Mouse (Mus musculus) embryonic facial prominence, embryonic 13.5 days (tissue): Measurements from ENCODE around the gene Slc28a1. TPM values are rescaled to one million over a fixed set of nuclear protein-coding genes. Genes with fewer than 3 reads are reported as not detected.
"Not testable (repeated sequence)": the region's sequence is repeated elsewhere in the genome, so short reads cannot be mapped to it uniquely, and the experiment has no call there.

Experiments
- ATAC-seq: fragments of 200-750 bp; cut with Nextera tagmentation; 2 replicates; pipeline ENCODE4 v1.8.0; 2017; ENCODE audit warnings: low read depth; ENCODE audit not compliant: insufficient number of reproducible peaks, insufficient read depth, low FRiP score, low TSS enrichment
- H3K27ac ChIP-seq: fragments of 300-500 bp; sonication (generic); 2 replicates; pipeline ENCODE4 v1.5.1; 2015; ENCODE audit warnings: moderate library complexity, mild to moderate bottlenecking, inconsistent platforms
- H3K27me3 ChIP-seq: fragments of 300-500 bp; sonication (generic); 2 replicates; pipeline ENCODE4 v1.6.1; 2015; ENCODE audit warnings: mild to moderate bottlenecking, inconsistent platforms
- H3K36me3 ChIP-seq: fragments of 300-500 bp; sonication (generic); 2 replicates; pipeline ENCODE4 v1.6.1; 2015; ENCODE audit warnings: mild to moderate bottlenecking, inconsistent platforms
- H3K4me1 ChIP-seq: fragments of 300-500 bp; sonication (generic); 2 replicates; pipeline ENCODE4 v1.6.1; 2015; ENCODE audit warnings: inconsistent platforms
- H3K4me2 ChIP-seq: fragments of 300-500 bp; sonication (generic); 2 replicates; pipeline ENCODE4 v1.6.1; 2015; ENCODE audit warnings: moderate library complexity, mild to moderate bottlenecking, inconsistent platforms
- H3K4me3 ChIP-seq: fragments of 300-500 bp; sonication (generic); 2 replicates; pipeline ENCODE4 v1.5.1; 2015; ENCODE audit warnings: mild to moderate bottlenecking, inconsistent platforms
- H3K9ac ChIP-seq: fragments of 300-500 bp; sonication (generic); 2 replicates; pipeline ENCODE4 v1.6.1; 2015; ENCODE audit warnings: mild to moderate bottlenecking, inconsistent platforms
- H3K9me3 ChIP-seq: fragments of 300-500 bp; sonication (generic); 2 replicates; pipeline ENCODE4 v1.6.1; 2016; ENCODE audit warnings: inconsistent platforms
- WGBS: fragments of 180-500 bp; shearing (Covaris S2); methylation state at CpG from one replicate; pipeline ENCODE4 v1.1.7; 2015; ENCODE audit warnings: mixed read lengths; 5-methylcytosine and 5-hydroxymethylcytosine counted together
- polyA plus RNA-seq: library from polyadenylated mRNA; unstranded; fragments of >200 nt; fragmentation: Nextera tagmentation; extraction: Ambion mirVana; gene quantifications from 2 replicates; pipeline ENCODE4 v1.2.1, GENCODE M21; 2015

Gene Slc28a1
- polyA plus RNA-seq, 1 experiment from 2014 or later: not detected

DNA sequence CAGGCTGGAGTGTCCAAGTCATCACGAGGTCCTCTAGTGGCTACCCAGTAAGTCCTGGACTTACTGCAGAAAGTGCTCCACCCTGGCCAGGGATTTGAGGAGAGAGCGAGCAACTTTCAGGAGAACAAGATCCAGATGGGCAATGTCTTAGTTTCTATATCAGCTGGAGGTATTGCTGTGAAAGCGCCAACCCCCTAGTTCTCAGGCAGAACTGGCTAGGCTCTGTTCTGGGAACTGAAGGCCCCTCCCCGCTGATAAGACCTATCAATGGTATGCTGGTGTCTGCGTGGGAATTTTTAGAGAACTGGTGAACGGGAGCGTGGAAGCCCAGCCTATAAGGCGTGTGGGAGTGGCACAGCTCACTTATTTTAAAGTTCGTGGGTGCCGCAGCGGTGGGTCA is 35.2 kb downstream of the Slc28a1 start:
- no peaks in the 10 kb centered on the region for H3K36me3 ChIP-seq
- no peaks in the 10 kb centered on the region for H3K9me3 ChIP-seq
- H3K27ac ChIP-seq: no peak overlapping the region
- no peak overlapping the region for H3K4me2 ChIP-seq
- no peak overlapping the region for H3K9ac ChIP-seq
- no peak overlapping the region for H3K4me3 ChIP-seq
- 88% methylated on average over 11 of the region's 11 CpGs for WGBS
- no peak for ATAC-seq
- H3K4me1 ChIP-seq: no peaks in the 10 kb centered on the region
- H3K27me3 ChIP-seq: no peaks in the 10 kb centered on the region

DNA sequence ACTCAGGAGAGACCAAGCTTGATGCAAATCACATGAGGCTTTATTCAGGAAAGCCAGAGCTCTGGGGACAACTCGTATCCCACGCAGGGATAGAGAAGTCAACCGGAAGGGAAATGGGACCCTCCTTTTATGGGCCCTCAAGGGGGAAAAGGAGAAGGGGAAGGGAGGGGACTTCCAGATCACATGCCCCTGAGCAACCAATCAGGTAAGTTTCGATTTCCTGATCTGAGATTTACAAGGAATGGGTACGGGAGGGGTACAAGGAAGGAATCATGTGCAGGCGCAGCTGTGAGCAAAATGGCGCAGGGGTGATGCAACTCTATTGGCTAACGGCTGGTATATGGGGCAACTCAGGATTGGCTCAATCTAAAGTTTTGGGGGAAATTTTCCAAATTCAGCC is 36.6 kb downstream of the Slc28a1 start:
- H3K27ac ChIP-seq: no peak overlapping the region
- WGBS: 91% methylated on average over 8 of the region's 8 CpGs

DNA sequence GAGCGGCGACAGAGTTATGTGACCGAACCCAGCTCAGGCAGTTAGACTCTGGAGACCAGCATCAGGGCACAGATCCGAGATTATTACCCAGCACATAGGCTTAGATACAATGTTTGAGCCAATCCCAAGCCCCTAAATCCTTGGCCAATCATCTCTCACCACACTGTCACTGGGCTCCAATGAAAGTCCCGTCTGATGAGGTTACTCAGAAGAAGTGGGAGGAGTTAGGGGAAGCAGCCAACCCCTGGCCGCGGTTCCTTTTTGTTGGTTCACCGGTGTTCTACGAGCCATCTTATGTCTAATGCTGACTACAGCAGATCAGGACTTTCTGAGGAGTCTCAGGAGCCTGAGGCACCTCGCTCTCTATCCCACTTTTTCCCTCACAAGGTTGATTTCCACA is 37.7 kb downstream of the Slc28a1 start:
- Histone ChIP-seq H3K27ac (no peak overlapping the region), H3K4me1 (no peaks in the 10 kb centered on the region), H3K9me3 (no peaks in the 10 kb centered on the region), H3K4me3 (no peak overlapping the region), H3K27me3 (no peaks in the 10 kb centered on the region), H3K4me2 (no peak overlapping the region), H3K36me3 (no peaks in the 10 kb centered on the region), H3K9ac (no peak overlapping the region)
- WGBS: 95% methylated on average over 10 of the region's 10 CpGs
- no peak for ATAC-seq

More for the DNA sequence above, 36.6 kb downstream of the Slc28a1 start:
- Histone ChIP-seq H3K4me1 (no peaks in the 10 kb centered on the region), H3K4me3 (no peak overlapping the region), H3K9me3 (no peaks in the 10 kb centered on the region), H3K9ac (no peak overlapping the region), H3K27me3 (no peaks in the 10 kb centered on the region), H3K4me2 (no peak overlapping the region), H3K36me3 (no peaks in the 10 kb centered on the region)
- ATAC-seq: no peak

DNA sequence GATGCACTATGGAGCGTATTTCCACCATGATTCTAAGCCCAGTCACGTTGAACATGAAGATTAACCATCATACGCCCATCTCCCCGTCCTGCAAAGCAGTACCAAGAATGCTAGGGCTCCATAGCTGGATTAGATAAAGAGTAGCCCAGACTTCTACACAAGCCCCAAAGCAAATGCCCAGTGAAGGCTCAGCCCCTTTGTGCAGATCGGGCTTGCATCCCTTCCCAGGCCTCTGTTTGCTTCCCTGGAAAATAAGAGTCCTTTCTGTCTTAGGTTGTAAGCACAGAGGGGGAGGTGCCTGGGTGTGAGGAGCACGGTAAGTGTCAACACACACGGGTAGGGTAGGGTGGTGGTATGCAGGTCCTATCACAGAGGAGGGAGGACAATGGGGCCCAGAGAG is 38.2 kb downstream of the Slc28a1 start:
- Histone ChIP-seq H3K4me2 (no peak overlapping the region), H3K36me3 (no peaks in the 10 kb centered on the region), H3K9me3 (no peaks in the 10 kb centered on the region), H3K4me1 (no peaks in the 10 kb centered on the region), H3K27me3 (no peaks in the 10 kb centered on the region), H3K4me3 (no peak overlapping the region), H3K27ac (no peak overlapping the region), H3K9ac (no peak overlapping the region)
- ATAC-seq: no peak
- WGBS: 87% methylated on average over 7 of the region's 7 CpGs

DNA sequence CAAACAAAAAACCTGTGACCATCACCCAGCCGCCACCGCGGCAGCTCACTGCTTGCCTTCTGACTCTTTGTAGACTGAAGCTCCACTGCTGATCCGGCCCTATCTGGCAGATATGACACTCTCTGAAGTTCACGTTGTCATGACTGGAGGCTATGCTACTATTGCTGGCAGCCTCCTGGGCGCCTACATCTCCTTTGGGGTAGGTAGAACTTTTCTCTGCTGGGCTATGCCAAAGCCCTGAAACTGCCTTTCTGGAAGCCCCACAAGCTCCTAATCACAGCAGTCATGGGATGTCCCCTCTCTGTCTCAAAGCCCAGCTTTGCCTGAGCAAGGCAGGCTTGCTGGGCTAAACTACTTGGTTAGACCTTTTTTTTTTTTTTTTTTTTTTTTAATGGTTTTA is 38.7 kb downstream of the Slc28a1 start:
- no peak overlapping the region for H3K27ac ChIP-seq
- no peak overlapping the region for H3K9ac ChIP-seq
- no peaks in the 10 kb centered on the region for H3K36me3 ChIP-seq
- no peaks in the 10 kb centered on the region for H3K27me3 ChIP-seq
- no peak for ATAC-seq
- no peaks in the 10 kb centered on the region for H3K4me1 ChIP-seq
- no peaks in the 10 kb centered on the region for H3K9me3 ChIP-seq
- no peak overlapping the region for H3K4me2 ChIP-seq
- 89% methylated on average over 6 of the region's 6 CpGs for WGBS
- no peak overlapping the region for H3K4me3 ChIP-seq

DNA sequence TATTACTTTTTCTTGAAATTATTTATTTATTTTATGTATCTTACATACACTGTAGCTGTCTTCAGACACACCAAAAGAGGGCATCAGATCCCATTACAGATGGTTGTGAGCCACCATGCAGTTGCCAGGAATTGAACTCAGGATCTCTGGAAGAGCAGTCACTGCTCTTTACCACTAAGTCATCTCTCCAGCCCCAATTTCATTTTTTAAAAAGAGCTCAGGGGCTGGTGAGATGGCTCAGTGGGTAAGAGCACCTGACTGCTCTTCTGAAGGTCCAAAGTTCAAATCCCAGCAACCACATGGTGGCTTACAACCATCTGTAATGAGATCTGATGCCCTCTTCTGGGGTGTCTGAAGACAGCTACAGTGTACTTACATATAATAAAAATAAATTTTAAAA is 39.6 kb downstream of the Slc28a1 start:
- not testable (repeated sequence) for H3K27ac ChIP-seq, H3K4me2 ChIP-seq, ATAC-seq

DNA sequence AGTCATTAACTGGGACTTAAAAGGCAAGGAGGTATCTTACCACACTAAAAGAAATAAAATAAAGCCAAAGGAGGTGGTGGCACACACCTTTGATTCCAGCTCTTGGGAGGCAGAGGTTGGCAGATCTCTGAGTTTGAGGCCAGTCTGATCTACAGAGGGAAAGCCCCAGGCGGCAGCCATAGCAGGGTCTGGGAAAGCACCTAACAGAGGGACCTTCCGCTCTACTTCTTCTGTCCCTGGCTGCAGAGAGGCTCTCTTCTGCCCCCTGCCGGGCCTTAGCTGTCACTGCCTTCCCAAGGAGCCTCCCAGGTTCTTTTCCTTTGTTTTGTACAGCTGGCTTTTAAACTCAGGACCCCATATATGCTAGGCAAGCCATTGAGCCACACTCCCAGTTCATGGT is 40.4 kb downstream of the Slc28a1 start:
- Histone ChIP-seq H3K9ac (no peak overlapping the region), H3K4me3 (no peak overlapping the region), H3K9me3 (no peaks in the 10 kb centered on the region), H3K4me2 (no peak overlapping the region), H3K36me3 (no peaks in the 10 kb centered on the region), H3K27me3 (no peaks in the 10 kb centered on the region), H3K27ac (no peak overlapping the region), H3K4me1 (no peaks in the 10 kb centered on the region)
- no peak for ATAC-seq
- 0% methylated on average over 3 of the region's 3 CpGs for WGBS

More for the DNA sequence above, 39.6 kb downstream of the Slc28a1 start:
- not testable (repeated sequence) for H3K4me3 ChIP-seq, H3K9me3 ChIP-seq, H3K4me1 ChIP-seq, H3K27me3 ChIP-seq, H3K36me3 ChIP-seq, H3K9ac ChIP-seq

DNA sequence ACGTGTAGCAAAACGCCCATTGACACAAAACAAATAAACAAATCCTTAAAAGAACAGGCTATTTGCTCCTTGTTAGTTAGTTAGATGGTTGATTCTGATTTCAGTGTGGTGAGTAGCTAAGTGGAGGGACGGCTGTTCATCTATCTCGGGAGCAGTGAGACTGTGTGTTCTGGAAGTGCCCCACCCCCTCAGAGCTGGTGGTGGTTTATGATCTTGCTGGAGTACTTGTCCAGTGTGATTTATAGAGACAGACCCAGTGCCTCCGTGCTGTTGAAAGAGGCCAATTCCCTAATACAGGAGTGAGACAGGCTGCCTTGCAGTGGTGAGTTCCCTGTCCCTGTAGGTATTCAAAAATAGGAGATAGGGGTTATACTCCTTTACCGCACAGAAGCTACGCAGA is 44.3 kb downstream of the Slc28a1 start:
- Histone ChIP-seq H3K9me3 (no peaks in the 10 kb centered on the region), H3K27ac (no peak overlapping the region), H3K36me3 (no peaks in the 10 kb centered on the region), H3K27me3 (no peaks in the 10 kb centered on the region), H3K4me1 (no peaks in the 10 kb centered on the region), H3K9ac (no peak overlapping the region), H3K4me2 (no peak overlapping the region), H3K4me3 (no peak overlapping the region)
- WGBS: 71% methylated on average over 7 of the region's 7 CpGs
- ATAC-seq: no peak

DNA sequence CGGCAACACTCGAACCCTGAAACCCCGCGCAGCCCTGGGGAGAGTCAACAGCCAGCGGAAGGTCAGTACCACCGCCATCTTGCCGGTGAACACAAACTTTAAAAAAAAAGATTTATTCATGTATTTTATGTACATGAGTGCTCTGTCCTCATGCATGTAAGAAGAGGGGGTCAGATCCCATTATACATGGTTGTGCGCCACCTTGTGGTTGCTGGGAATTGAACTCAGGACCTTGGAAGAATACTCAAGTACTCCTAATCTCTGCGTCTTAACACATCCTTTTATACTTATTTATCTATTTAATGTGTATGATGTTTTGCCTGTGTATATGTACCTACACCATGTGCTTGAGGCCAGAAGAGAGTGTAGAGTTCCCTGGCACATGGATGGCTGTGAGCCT is 47.1 kb downstream of the Slc28a1 start:
- ATAC-seq: no peak

DNA sequence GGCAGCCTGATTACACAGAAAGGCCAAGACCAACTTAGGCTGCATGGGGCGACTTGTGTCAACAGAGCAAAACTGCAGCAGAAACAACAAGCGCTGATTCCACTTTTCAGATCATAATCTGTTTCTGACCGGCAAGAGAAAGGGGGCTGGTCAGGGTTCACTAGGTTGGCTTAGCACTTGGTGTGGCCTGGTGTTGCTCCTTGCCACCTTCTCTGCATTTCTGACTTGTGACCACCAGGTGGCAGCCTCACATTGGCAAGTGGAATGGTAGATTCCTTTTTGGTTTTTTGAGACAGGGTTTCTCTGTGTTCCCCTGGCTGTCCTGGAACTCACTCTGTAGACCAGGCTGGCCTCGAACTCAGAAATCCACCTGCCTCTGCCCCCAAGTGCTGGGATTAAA is 47.7 kb downstream of the Slc28a1 start:
- Histone ChIP-seq H3K9me3 (no peaks in the 10 kb centered on the region), H3K9ac (no peak overlapping the region), H3K4me2 (no peak overlapping the region), H3K4me3 (no peak overlapping the region), H3K27ac (no peak overlapping the region), H3K27me3 (no peaks in the 10 kb centered on the region), H3K36me3 (no peaks in the 10 kb centered on the region), H3K4me1 (no peaks in the 10 kb centered on the region)
- 29% methylated on average over 4 of the region's 4 CpGs for WGBS
- no peak for ATAC-seq

More for the DNA sequence above, 47.1 kb downstream of the Slc28a1 start:
- H3K9ac ChIP-seq: no peak overlapping the region
- 71% methylated on average over 9 of the region's 9 CpGs for WGBS
- H3K4me2 ChIP-seq: no peak overlapping the region
- H3K27ac ChIP-seq: no peak overlapping the region
- no peaks in the 10 kb centered on the region for H3K36me3 ChIP-seq
- no peaks in the 10 kb centered on the region for H3K9me3 ChIP-seq
- no peak overlapping the region for H3K4me3 ChIP-seq
- no peaks in the 10 kb centered on the region for H3K4me1 ChIP-seq
- no peaks in the 10 kb centered on the region for H3K27me3 ChIP-seq

DNA sequence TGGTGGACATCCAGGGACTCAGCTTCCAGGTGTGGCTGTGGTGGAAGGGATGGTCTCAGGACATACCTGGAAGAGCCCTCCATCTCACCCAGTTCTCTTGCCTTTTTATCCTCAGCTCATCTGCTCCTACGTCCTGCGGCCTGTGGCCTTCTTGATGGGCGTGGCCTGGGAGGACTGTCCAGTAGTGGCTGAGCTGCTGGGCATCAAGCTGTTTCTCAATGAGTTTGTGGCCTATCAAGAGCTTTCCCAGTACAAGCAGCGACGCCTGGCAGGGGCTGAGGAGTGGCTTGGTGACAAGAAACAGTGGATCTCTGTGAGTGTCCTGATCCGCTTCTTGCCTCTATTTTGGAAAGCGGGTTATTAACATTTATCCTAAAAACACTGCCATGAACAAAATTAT is 49.8 kb downstream of the Slc28a1 start:
- no peaks in the 10 kb centered on the region for H3K36me3 ChIP-seq
- H3K4me2 ChIP-seq: no peak overlapping the region
- ATAC-seq: no peak
- no peak overlapping the region for H3K27ac ChIP-seq
- no peak overlapping the region for H3K4me3 ChIP-seq
- H3K27me3 ChIP-seq: 0 out of 2 replicates have a peak, but pooled peaks cover 4% of the 10 kb centered on the region
- H3K9me3 ChIP-seq: no peaks in the 10 kb centered on the region
- no peak overlapping the region for H3K9ac ChIP-seq
- 68% methylated on average over 7 of the region's 7 CpGs for WGBS
- H3K4me1 ChIP-seq: no peaks in the 10 kb centered on the region

DNA sequence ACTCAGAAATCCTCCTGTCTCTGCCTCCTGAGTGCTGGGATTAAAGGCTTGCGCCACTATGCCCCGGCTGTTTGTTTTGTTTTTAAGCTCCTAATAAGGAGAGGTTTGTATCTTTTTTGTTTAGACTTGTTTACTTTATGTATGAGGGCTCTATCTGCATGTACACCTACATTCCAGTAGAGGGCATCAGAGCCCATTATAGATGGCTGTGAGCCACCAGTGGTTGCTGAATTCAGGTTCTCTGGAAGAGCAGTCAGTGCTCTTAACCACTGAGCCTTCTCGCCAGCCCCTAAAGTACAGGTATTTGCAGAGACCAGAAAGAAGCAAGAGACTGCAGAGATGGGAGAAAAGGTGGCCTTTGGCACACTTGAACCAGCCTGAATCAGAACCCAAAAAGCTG is 52.5 kb downstream of the Slc28a1 start:
- Histone ChIP-seq H3K27ac (no peak overlapping the region), H3K36me3 (no peaks in the 10 kb centered on the region), H3K27me3 (0 out of 2 replicates have a peak, but pooled peaks cover 4% of the 10 kb centered on the region), H3K4me1 (no peaks in the 10 kb centered on the region), H3K4me2 (no peak overlapping the region), H3K4me3 (no peak overlapping the region), H3K9ac (no peak overlapping the region), H3K9me3 (no peaks in the 10 kb centered on the region)
- 40% methylated on average over 3 of the region's 3 CpGs for WGBS
- no peak for ATAC-seq

DNA sequence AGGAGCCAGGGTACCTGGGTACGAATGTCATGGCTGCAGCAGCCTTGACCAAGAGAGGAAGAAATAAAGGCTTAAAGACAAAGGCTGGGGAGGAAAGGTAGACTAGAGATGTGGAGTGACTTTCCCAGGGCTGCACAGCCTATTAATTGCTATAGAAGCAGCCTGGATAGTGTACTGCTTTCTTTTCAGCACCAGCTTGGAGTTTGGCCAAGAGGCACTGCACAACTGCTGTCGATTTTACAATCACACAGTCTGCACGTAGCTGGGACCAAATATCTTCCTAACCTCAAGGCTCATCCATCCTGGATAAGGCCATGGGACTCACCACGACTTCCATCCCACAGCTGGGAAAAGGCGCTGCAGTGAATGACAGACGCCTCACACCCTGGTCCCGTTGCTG is 54.8 kb downstream of the Slc28a1 start:
- no peak overlapping the region for H3K9ac ChIP-seq
- H3K27ac ChIP-seq: no peak overlapping the region
- peaks cover 3% of the 10 kb centered on the region; the same call in 1 of the 2 replicates for H3K9me3 ChIP-seq
- no peak overlapping the region for H3K4me2 ChIP-seq
- 77% methylated on average over 7 of the region's 7 CpGs for WGBS
- 0 out of 2 replicates have a peak, but pooled peaks cover 4% of the 10 kb centered on the region for H3K27me3 ChIP-seq
- H3K36me3 ChIP-seq: no peaks in the 10 kb centered on the region
- H3K4me3 ChIP-seq: no peak overlapping the region
- no peak for ATAC-seq
- no peaks in the 10 kb centered on the region for H3K4me1 ChIP-seq
